Mouse (Mus musculus) megakaryocyte, embryonic 14.5 days (primary cell): ENCODE measurements around the gene Esd.

Source experiments
- FLI1 ChIP-seq: IDR thresholded peaks from 2 replicates; pipeline ENCODE4 v1.6.1; 2012; ENCODE audit warnings: low read length, inconsistent platforms, mixed read lengths
- GATA1 ChIP-seq: IDR thresholded peaks from 3 replicates; pipeline ENCODE4 v1.6.1; 2012; ENCODE audit warnings: mixed read lengths, low read length, inconsistent platforms, borderline replicate concordance

- TF ChIP-seq GATA1 = no peak
- no peak for TF ChIP-seq FLI1
Observed at GRCm38 (mm10) chr14:74764191-74764918, 32.3 kb downstream of the Esd start.
